ENCODE assay signal across 8 mouse cellular contexts in genomic region chrX:13072461-13072982, GRCm38 (mm10). TPM values are rescaled to one million over a fixed set of nuclear protein-coding genes. Genes with fewer than 3 reads are reported as not detected.
DNase-seq lines count a peak whose midpoint lies in the region; ATAC-seq and TF ChIP-seq lines count a peak whose summit lies in the region.

No protein-coding gene starts in this region.

- peak overlapping the region; percentile 96 for H3K27ac ChIP-seq in heart, embryonic 13.5 days (replicated peaks)
- H3K27ac ChIP-seq in liver, embryonic 14.5 days = peak overlapping the region; percentile 89

- 9% methylated on average over 42 of the region's 73 CpGs for WGBS in heart, embryonic 13.5 days
- 7% methylated on average over 46 of the region's 73 CpGs for whole genome bisulfite sequencing in liver, embryonic 14.5 days (ENCODE audit: insufficient replicate concordance)

- H3K9me3 ChIP-seq in heart, embryonic 13.5 days = no peaks in the 10 kb centered on the region
- H3K9me3 ChIP-seq in liver, embryonic 14.5 days (ENCODE audit: control insufficient read depth, low read length) = no peaks in the 10 kb centered on the region

- TF ChIP-seq EP300 in liver, embryonic 14.5 days (IDR thresholded peaks at IDR 0.05; ENCODE audit: low read depth) = no peak

- 0 out of 2 replicates have a peak, but pooled peaks cover under 1% of the 10 kb centered on the region for H3K36me3 ChIP-seq in heart, embryonic 13.5 days
- no peaks in the 10 kb centered on the region for H3K36me3 ChIP-seq in liver, embryonic 14.5 days (replicated peaks; ENCODE audit: control insufficient read depth, insufficient read depth, low read depth)
- no peaks in the 10 kb centered on the region for H3K36me3 ChIP-seq in splenic B cell, adult 2 months (ENCODE audit: control insufficient read depth, insufficient read depth, low read length, poor library complexity, severe bottlenecking)

- H3K4me3 ChIP-seq in heart, embryonic 13.5 days = peak overlapping the region; percentile 78
- peak overlapping the region; percentile 70 to 91 for H3K4me3 ChIP-seq in liver, embryonic 14.5 days (ENCODE audit: insufficient read depth in 1 of 2, low read depth in 2 of 2, low read length in 2 of 2)

- H3K4me1 ChIP-seq in heart, embryonic 13.5 days = no peaks in the 10 kb centered on the region
- no peaks in the 10 kb centered on the region; a peak in 1 of 4 replicates for H3K4me1 ChIP-seq in liver, embryonic 14.5 days (replicated peaks; ENCODE audit: control insufficient read depth in 2 of 2, insufficient read depth in 2 of 2, low read length in 1 of 2)

- H3K9ac ChIP-seq in heart, embryonic 13.5 days = peak overlapping the region; percentile 95
- H3K9ac ChIP-seq in liver, embryonic 14.5 days (replicated peaks) = peak overlapping the region; percentile 92

- DNase-seq in CD4-positive helper T cell, adult 2 months (ENCODE audit: low read depth, low spot score) = peak; percentile 78
- DNase-seq in brain, embryonic 18.5 days (ENCODE audit: low read depth, low spot score) = peak; percentile 37
- peak; percentile 84 for DNase-seq in kidney, postnatal 10 days
- DNase-seq in liver, embryonic 14.5 days (ENCODE audit: low read depth in 3 of 3, low spot score in 3 of 3) = peak; percentile 43 to 45 (median 44)
- peak; percentile 39 to 56 for DNase-seq in natural killer cell, adult 2 months (ENCODE audit: low spot score in 2 of 2)
- peak; percentile 60 for DNase-seq in splenic B cell, adult 2 months (ENCODE audit: low read depth, low spot score)

- peak overlapping the region; percentile 70 for H3K4me2 ChIP-seq in heart, embryonic 13.5 days
- H3K4me2 ChIP-seq in liver, embryonic 14.5 days (ENCODE audit: low read depth) = peak overlapping the region; percentile 71

- peaks cover 22% of the 10 kb centered on the region for H3K27me3 ChIP-seq in heart, embryonic 13.5 days (replicated peaks)
- no peaks in the 10 kb centered on the region for H3K27me3 ChIP-seq in liver, embryonic 14.5 days (ENCODE audit: control insufficient read depth, insufficient read depth, low read length)
- no peaks in the 10 kb centered on the region for H3K27me3 ChIP-seq in splenic B cell, adult 2 months (ENCODE audit: control insufficient read depth, insufficient read depth, low read length, poor library complexity, severe bottlenecking)

- no peak for TF ChIP-seq CTCF in liver, embryonic 14.5 days (IDR thresholded peaks at IDR 0.05; ENCODE audit: low read depth)

- ATAC-seq in erythroid progenitor cell, adult 5-6 weeks (replicated peaks; ENCODE audit: low FRiP score, poor library complexity, severe bottlenecking) = peak; percentile 64
- peak; percentile 30; the same call in 1 of the 2 replicates for ATAC-seq in heart, embryonic 13.5 days (ENCODE audit: extremely low read depth, insufficient number of reproducible peaks, low FRiP score, low TSS enrichment)
- ATAC-seq in liver, embryonic 14.5 days (ENCODE audit: insufficient read depth) = peak; percentile 52

RNA-seq across cellular contexts. Expression of gene Usp9x, which starts 1.2 kb away (rescaled TPM):
- 106 and 107 TPM in 2 replicates for total RNA-seq in erythroid progenitor cell, adult 5-6 weeks (2015; ENCODE audit: low replicate concordance)
- 130 and 139 TPM in 2 replicates for total RNA-seq in erythroid progenitor cell, adult 5-6 weeks (2017; ENCODE audit: low replicate concordance)
- 17.8 and 18.6 TPM in 2 replicates for polyA plus RNA-seq in heart, embryonic 13.5 days (2015; fragmentation: Nextera tagmentation; extraction: Ambion mirVana)
- polyA plus RNA-seq in liver, embryonic 14.5 days (2012; rRNA removed) = 11.5 and 11.9 TPM in 2 replicates
- 17.4 and 18.3 TPM in 2 replicates for polyA plus RNA-seq in liver, embryonic 14.5 days (2014; fragmentation: Nextera tagmentation; extraction: Ambion mirVana)

Comparison
In these comparisons a context has a peak if more than half of its experiments do, and no peak if none do; other contexts are left out.
1. Peak in every context shown above with its lines: DNase-seq, ATAC-seq, H3K4me3 ChIP-seq and H3K27ac ChIP-seq.